Mouse (Mus musculus): Measurements from ENCODE around the gene Fmo5.

GRCm38 (mm10) chr3:97630746-97631145 is 2.1 kb downstream of the Fmo5 start:
- TF ChIP-seq CTCF (conservative IDR thresholded peaks at IDR 0.05; ENCODE audit: low read length) (no peak), POU5F1 (IDR thresholded peaks at IDR 0.05; ENCODE audit: borderline replicate concordance, low read length) (no peak)

All from E14TG2a.4 (cell line).